Mouse (Mus musculus) cortical plate, adult 2 months (tissue): ENCODE measurements around the gene Mydgf. TPM values are rescaled to one million over a fixed set of nuclear protein-coding genes. Genes with fewer than 3 reads are reported as not detected.
A peak's percentile ranks its signal among the peaks of the same experiment; 100 is the strongest.

Source experiments
- H3K27ac ChIP-seq: fragments of 200-500 bp; 2 replicates; pipeline ENCODE4 v1.5.1; 2012; ENCODE audit warnings: low read length, control low read depth, inconsistent platforms; ENCODE audit not compliant: insufficient read depth
- H3K4me1 ChIP-seq: fragments of 200-500 bp; 2 replicates; pipeline ENCODE4 v1.6.1; 2011; ENCODE audit warnings: low read length; ENCODE audit not compliant: control insufficient read depth, insufficient read depth
- H3K4me3 ChIP-seq: fragments of 200-500 bp; 2 replicates; pipeline ENCODE4 v1.5.1; 2011; ENCODE audit warnings: mild to moderate bottlenecking, low read length, control low read depth; ENCODE audit not compliant: insufficient read depth
- CTCF ChIP-seq: fragments of 200-500 bp; IDR thresholded peaks from 2 replicates; pipeline ENCODE4 v1.5.1; 2011; ENCODE audit warnings: mild to moderate bottlenecking, control low read depth, low read length; ENCODE audit not compliant: insufficient read depth; ENCODE audit errors: extremely low read depth
- POLR2A ChIP-seq: fragments of 200-500 bp; IDR thresholded peaks from 2 replicates; pipeline ENCODE4 v1.6.1; 2011; ENCODE audit warnings: mild to moderate bottlenecking, low read length, control low read depth; ENCODE audit not compliant: insufficient read depth; ENCODE audit errors: extremely low read depth
- polyA plus RNA-seq: library from polyadenylated mRNA; depleted of rRNA; stranded (reverse); fragments of >200 nt; gene quantifications from 2 replicates; pipeline ENCODE4 v1.2.3, GENCODE M21; 2012

Gene Mydgf
- polyA plus RNA-seq, 1 experiment = 45.8 TPM

DNA sequence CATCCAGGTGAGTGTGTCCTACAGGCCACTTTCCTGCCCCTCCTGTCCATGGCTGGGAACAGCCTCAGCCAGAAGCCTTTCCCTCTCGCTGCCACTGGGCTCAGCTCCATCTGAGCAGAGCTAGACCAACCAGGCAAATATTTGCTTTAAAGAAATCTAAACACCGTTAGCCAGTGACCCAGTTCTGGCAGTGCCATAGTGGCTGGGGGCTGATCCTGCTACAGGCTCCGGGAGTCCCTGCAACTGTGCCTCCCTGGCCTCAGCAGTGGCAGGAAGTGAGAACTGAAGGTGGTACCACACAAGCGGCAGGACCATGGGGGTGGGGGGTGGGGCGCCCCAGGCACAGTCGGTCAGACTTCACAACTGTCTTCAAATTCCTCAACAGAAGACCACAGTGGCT is 29.0 kb upstream of the Mydgf start:
- Histone ChIP-seq H3K4me1 (peaks cover 14% of the 10 kb centered on the region), H3K27ac (no peak overlapping the region), H3K4me3 (no peak overlapping the region)

DNA sequence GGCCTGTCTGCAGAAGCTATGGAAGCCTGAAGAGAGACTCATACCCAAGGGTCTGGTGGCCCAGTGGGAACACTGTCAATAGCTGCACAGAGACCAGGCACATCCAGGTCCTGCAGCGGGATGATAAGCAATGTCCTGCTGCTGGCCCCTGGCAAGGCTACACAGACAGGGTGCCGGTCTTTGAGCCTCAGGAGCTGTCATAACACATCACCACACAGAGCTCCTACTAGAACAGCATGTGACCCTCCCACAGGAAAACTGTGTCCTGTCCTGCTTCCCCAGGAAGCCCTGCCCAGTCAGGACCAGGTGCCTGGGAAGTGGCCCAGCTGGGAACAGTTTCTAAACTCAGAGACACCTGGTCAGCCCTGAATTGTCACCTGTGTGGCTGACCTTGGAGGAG is 27.4 kb upstream of the Mydgf start:
- H3K4me3 ChIP-seq = no peak overlapping the region
- H3K4me1 ChIP-seq = 0 out of 2 replicates have a peak, but pooled peaks cover 2% of the 10 kb centered on the region
- TF ChIP-seq CTCF (no peak), POLR2A (no peak)
- 0 out of 2 replicates have a peak overlapping the region, but pooled peaks have one; percentile 8 for H3K27ac ChIP-seq

More for the DNA sequence above, 29.0 kb upstream of the Mydgf start:
- no peak for TF ChIP-seq POLR2A
- TF ChIP-seq CTCF = no peak

DNA sequence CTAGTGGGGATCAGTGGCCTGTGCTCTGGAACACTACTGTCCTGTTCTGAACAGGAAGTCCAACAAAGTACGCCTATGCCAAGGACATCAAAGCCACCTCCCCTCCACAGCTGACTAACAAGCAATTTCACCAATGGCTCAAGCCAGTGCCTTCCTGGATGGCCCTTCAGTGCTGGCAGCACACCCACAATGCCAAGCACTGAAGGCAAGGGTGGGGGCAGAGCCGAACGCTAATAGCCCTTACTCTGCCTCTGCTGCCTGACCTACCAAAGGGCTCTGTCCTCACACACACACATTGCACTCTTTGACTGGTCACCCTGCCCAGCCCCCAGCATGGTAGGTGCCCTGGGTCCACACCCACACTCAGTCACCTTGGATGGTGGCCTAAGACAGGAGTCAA is 25.1 kb upstream of the Mydgf start:
- no peaks in the 10 kb centered on the region for H3K4me1 ChIP-seq
- no peak overlapping the region for H3K4me3 ChIP-seq
- no peak overlapping the region for H3K27ac ChIP-seq
- TF ChIP-seq POLR2A (no peak), CTCF (no peak)

DNA sequence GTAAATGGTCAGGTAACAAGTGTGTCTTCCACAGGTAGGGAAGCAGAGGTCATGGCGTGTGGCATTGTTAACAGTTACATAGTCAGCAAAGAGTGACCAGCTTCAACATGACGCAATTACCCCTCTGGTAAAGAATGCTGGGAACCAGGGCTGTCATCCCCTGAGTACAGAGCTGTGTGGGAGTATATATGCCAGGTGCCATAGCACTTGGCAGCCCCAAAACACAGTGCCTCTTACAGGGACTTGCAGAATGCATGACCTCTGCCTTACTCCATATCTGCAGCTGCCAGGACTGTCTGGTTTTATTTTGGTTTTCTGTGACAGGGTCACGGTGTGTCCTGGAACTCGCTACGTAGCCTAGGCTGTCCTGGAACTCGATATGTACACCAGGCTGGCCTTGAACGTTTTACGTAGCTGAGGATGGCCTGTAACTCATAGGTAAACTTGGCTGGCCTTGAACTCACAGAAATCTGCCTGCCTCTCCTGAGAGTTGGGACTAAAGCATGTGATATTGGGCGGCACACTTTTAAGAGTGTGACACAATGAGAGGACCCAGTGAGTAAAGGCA is 24.3 kb upstream of the Mydgf start:
- no peak for TF ChIP-seq CTCF
- H3K27ac ChIP-seq = no peak overlapping the region
- H3K4me3 ChIP-seq = no peak overlapping the region
- no peaks in the 10 kb centered on the region for H3K4me1 ChIP-seq

DNA sequence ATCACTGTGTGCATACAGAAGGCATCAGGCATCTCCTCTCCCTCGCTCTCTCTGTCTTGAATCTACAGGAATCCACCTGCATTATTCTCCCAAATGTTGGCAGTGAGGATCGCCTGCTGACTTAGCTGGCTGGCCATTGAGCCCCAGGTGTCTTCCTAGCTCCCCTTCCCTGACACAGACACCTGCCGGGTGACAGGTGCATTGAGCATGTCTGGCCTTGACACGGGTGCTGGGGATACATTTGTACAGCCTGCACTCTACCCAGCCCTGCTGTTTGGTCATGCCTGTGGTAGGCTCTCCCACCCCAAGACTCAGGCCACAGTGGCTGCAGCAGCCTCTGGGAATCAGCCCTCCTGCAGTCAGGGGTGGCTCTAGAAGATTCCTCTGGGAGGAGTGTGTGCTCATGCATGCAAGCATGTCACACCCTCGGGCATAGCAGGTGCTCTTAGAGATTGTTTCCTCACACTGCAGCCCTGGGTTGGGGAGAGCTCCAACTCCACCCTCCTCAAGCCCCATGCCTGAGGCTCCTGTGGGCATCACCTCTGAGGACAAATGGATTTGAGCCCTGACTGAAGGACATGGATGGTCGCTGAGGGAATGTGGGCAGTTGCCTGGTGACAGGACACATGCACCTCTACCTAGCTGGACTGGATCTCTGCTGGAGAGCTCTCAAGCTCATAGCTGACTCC is 23.4 kb upstream of the Mydgf start:
- no peaks in the 10 kb centered on the region for H3K4me1 ChIP-seq

DNA sequence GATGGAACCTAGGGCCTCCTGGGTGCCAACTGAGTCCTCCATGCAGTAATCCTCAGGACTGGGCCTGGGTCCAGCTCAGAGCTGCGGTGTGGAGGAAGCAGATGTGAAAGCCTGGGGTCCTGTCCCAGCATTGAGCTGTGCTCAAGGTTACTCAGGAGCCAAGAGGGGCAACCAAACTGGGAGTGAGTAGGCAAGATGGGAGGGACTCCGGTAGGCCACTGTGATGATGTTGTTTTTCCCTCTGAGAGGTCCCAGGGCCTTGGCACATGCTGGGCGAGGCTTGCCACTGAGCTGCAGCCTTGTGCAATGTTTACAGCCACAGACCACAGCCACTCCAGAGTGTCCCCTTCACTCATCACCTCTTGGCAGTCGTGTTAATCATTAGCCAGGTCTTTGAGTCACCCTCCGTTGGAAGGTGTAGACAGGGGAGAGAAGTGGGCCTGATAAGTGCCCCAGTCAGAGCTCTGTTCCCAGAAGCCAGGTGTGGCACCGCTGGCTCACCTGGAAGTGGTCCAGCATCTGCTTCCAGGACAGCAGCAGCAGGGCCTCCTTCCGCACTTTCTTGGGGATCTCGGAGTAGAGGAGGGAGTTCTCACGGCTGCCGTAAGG is 22.7 kb upstream of the Mydgf start:
- Histone ChIP-seq H3K27ac (no peak overlapping the region), H3K4me1 (no peaks in the 10 kb centered on the region), H3K4me3 (no peak overlapping the region)
- TF ChIP-seq POLR2A (no peak), CTCF (no peak)

More for the DNA sequence above, 23.4 kb upstream of the Mydgf start:
- Histone ChIP-seq H3K4me3 (no peak overlapping the region), H3K27ac (no peak overlapping the region)
- TF ChIP-seq CTCF (no peak), POLR2A (no peak)

DNA sequence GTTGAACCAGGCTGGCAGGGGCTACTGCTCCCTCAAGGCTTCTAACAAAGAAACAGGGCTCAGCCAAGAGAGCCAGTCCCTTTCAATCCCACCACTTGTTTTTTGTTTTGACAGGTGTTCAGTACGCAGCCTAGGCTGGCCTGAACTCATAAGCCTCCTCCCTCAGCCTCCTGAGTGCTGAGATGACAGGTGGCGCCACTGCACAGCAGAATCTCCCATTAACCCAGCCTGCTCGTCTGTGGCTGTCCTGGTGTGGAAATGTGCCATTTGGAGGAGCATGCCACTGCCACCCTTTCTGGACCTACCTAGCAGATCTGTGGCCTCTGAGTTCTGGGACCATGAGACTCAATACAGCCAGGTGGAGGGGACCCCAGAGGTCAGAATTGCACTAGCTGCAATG is 20.0 kb upstream of the Mydgf start:
- TF ChIP-seq CTCF (0 out of 2 replicates have a peak, but pooled peaks have one; percentile 22), POLR2A (no peak)
- no peak overlapping the region for H3K27ac ChIP-seq
- no peaks in the 10 kb centered on the region for H3K4me1 ChIP-seq
- H3K4me3 ChIP-seq = no peak overlapping the region

DNA sequence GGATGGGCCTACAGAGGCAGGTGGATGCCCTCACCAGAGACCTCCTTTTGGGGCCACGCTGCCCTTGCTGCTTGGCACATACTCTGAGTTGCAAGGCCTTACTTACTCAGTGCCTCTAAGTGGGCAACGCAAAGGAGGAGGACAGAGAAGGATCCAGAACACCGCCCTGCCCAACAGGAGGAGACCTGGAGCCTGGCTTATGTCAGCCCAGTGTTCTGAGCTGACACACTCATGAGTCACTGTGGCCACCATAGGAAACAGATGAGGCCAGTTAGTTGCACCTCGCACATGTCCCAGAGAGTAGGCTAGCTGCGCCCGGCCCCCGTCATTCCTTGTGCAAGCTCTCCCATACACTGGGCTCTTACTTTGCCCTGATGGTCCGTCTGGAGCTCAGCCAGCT is 18.8 kb upstream of the Mydgf start:
- no peaks in the 10 kb centered on the region for H3K4me1 ChIP-seq
- TF ChIP-seq CTCF (no peak), POLR2A (no peak)
- H3K27ac ChIP-seq = no peak overlapping the region
- no peak overlapping the region for H3K4me3 ChIP-seq

DNA sequence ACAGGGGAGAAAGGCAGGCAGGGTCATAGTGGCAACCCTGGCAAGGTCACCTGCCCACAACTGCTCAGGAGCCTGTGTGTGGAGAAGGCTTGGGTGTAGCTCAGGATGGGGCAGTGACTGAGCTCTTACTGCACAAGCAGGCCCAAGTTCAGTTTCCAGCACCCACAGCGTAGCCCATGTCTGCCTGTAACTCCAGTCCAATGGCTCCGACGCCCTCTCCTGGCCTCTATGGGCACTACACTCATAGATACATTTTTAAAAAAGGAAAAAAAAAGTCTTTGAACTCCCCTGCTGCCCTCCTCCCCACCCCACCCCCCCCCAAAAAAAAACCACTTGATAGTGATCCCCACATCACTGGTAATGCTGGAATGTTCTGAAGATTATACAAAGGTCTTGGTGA is 17.9 kb upstream of the Mydgf start:
- Histone ChIP-seq H3K27ac (no peak overlapping the region), H3K4me1 (no peaks in the 10 kb centered on the region), H3K4me3 (no peak overlapping the region)
- no peak for TF ChIP-seq POLR2A
- TF ChIP-seq CTCF = no peak

DNA sequence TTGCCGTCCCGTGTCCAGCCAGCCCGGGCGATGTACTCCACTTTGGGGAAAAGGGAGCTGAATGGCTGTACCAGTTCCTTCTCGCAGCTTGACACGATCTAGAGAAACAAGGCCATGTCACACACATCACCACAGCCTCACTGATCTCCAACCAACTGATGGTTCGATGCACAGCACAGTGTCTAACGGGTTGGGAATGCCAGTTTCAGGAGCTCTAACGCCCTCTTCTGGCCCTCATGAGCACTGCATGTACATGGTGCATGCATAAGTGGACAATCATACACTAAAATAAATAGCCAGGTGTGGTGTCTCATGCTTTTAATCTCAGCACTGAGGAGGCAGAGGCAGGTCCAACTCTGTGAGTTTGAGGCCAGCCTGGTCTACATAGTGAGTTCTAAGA is 16.9 kb upstream of the Mydgf start:
- no peak for TF ChIP-seq POLR2A
- peak; percentile 34; the same call in 1 of the 2 replicates for TF ChIP-seq CTCF
- no peaks in the 10 kb centered on the region for H3K4me1 ChIP-seq
- no peak overlapping the region for H3K27ac ChIP-seq
- H3K4me3 ChIP-seq = no peak overlapping the region
